Mouse (Mus musculus): ENCODE data around the gene Zmynd12. TPM values are rescaled to one million over a fixed set of nuclear protein-coding genes. Genes with fewer than 3 reads are reported as not detected.

Zmynd12 gene
- polyA plus RNA-seq (2016; fragmentation: Nextera tagmentation; extraction: Ambion mirVana): 0.35 TPM in 1 of 2 replicates, not detected in the other

GRCm38 (mm10) chr4:119422294-119422964 is at the start of gene Zmynd12, which contains the start of gene Ppcs:
Gene Zmynd12 (plus strand): TSS chr4:119422814.
Gene Ppcs (minus strand): TSS chr4:119422420.
- peak; percentile 94 for DNase-seq (ENCODE audit: low spot score)
- peaks cover 11% of the 10 kb centered on the region; the same call in 1 of the 2 replicates for H3K36me3 ChIP-seq
- H3K27ac ChIP-seq (replicated peaks): peak within 1 kb of the TSS; percentile 87
- H3K27me3 ChIP-seq (ENCODE audit: low read depth, poor library complexity, severe bottlenecking): peaks cover 25% of the 10 kb centered on the region
- H3K4me1 ChIP-seq: peaks cover 20% of the 10 kb centered on the region
- H3K4me3 ChIP-seq: peak within 1 kb of the TSS; percentile 81
- no peaks in the 10 kb centered on the region for H3K9me3 ChIP-seq (replicated peaks)
- WGBS: under 1% methylated on average over 52 of the region's 52 CpGs

DNA sequence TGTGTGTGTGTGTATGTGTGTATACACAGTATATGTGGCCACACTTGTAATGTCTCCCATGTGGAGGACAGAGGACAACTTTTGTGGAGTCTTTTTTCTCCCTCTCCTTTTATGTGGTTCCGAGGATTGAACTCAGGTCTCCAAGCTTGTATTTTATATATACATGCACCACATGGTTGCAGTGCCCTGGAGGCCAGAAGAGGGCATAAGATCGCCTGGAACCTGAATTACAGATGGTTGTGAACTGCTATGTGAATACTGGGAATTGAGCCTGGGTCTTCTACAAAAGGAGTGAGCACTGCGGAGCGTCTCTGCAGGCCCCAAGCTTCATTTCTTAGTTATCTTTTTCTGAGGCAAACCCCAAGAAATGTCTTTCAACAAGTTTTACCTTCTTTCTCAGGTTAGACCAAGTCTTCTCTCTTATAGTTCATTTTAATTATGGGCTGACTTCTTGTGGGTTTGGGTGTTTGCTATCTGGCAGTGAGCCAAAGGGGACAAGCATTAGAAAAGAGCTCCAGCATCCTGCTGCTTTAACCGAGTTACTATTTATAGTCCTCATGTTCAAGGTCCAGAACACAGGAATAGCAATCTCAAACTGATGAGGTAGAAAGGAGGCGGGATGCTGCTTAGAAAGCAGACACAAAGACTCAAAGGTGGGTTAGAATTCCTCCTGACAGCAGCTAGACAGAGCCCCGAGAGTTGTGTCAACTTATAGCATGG is 41.0 kb upstream of the Zmynd12 start:
- Histone ChIP-seq H3K27me3 (ENCODE audit: low read depth, poor library complexity, severe bottlenecking) (no peaks in the 10 kb centered on the region), H3K4me1 (no peaks in the 10 kb centered on the region), H3K9me3 (replicated peaks) (no peaks in the 10 kb centered on the region), H3K4me3 (no peak overlapping the region), H3K27ac (replicated peaks) (no peak overlapping the region), H3K36me3 (no peaks in the 10 kb centered on the region)
- DNase-seq (ENCODE audit: low spot score): no peak
- 83% methylated on average over 7 of the region's 7 CpGs for WGBS

- H3K4me3 ChIP-seq: no peak overlapping the region
- no peaks in the 10 kb centered on the region for H3K27me3 ChIP-seq (ENCODE audit: low read depth, poor library complexity, severe bottlenecking)
- no peaks in the 10 kb centered on the region for H3K4me1 ChIP-seq
- 72% methylated on average over 3 of the region's 3 CpGs for WGBS
- 0 out of 2 replicates have a peak, but pooled peaks cover 3% of the 10 kb centered on the region for H3K36me3 ChIP-seq
- H3K9me3 ChIP-seq (replicated peaks): no peaks in the 10 kb centered on the region; the same call in 1 of the 2 replicates
- no peak overlapping the region for H3K27ac ChIP-seq (replicated peaks)
- no peak for DNase-seq (ENCODE audit: low spot score)
Measured at GRCm38 (mm10) chr4:119389184-119389583, 33.4 kb upstream of the Zmynd12 start.

DNA sequence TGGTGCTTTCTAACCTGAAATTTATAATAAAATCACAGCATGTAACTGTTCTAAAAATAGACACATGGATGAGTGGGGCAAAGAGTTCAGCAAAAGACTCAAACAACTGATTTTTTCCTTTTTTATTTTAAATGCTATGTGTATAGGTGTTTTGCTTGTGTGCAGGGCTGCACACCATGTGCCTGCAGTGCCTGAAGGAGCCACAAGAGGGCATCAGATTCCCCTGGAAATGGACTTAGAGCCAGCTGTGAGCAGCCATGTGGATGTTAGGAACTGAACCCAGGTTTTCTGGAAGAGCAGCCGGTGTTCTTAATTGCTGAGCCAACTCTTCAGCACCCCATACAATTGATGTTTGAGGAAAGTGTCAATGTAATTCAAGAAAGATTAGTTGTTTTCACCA is 32.2 kb upstream of the Zmynd12 start:
- DNase-seq (ENCODE audit: low spot score): peak; percentile 30
- H3K27ac ChIP-seq (replicated peaks): no peak overlapping the region
- no peaks in the 10 kb centered on the region for H3K27me3 ChIP-seq (ENCODE audit: low read depth, poor library complexity, severe bottlenecking)
- 0 out of 2 replicates have a peak, but pooled peaks cover 3% of the 10 kb centered on the region for H3K36me3 ChIP-seq
- H3K4me3 ChIP-seq: no peak overlapping the region
- H3K4me1 ChIP-seq: no peaks in the 10 kb centered on the region
- 93% methylated on average over 1 of the region's 1 CpGs for WGBS
- H3K9me3 ChIP-seq (replicated peaks): no peaks in the 10 kb centered on the region; the same call in 1 of the 2 replicates

DNA sequence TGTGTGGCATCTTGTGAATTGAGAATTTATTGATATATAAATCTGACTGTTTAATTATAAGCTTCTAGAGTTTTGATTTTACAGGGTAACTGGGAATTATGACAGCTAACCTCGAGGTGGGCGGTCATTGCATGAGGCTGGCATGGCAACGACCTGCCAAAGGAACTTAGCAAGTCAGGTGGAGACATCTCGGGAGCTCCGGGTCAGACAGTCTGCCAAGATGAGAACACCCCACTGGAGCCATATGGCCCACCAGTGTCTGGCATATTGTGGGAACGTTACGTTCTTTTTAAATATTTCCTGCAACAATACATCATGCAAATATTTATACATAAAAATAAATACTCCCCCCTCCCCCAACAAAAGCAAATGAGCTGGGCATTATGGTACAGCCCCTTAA is 23.9 kb upstream of the Zmynd12 start:
- peaks cover 14% of the 10 kb centered on the region; the same call in 1 of the 2 replicates for H3K9me3 ChIP-seq (replicated peaks)

GRCm38 (mm10) chr4:119400896-119401295 is 21.7 kb upstream of the Zmynd12 start:
- WGBS: 71% methylated on average over 7 of the region's 7 CpGs
- Histone ChIP-seq H3K4me1 (no peaks in the 10 kb centered on the region), H3K27ac (replicated peaks) (no peak overlapping the region), H3K9me3 (replicated peaks) (peaks cover 14% of the 10 kb centered on the region; the same call in 1 of the 2 replicates), H3K36me3 (peaks cover 27% of the 10 kb centered on the region), H3K27me3 (ENCODE audit: low read depth, poor library complexity, severe bottlenecking) (no peaks in the 10 kb centered on the region), H3K4me3 (no peak overlapping the region)
- DNase-seq (ENCODE audit: low spot score): no peak

More for the DNA sequence above, 23.9 kb upstream of the Zmynd12 start:
- Histone ChIP-seq H3K4me1 (no peaks in the 10 kb centered on the region), H3K36me3 (peaks cover 24% of the 10 kb centered on the region), H3K27me3 (ENCODE audit: low read depth, poor library complexity, severe bottlenecking) (no peaks in the 10 kb centered on the region), H3K27ac (replicated peaks) (no peak overlapping the region), H3K4me3 (no peak overlapping the region)
- DNase-seq (ENCODE audit: low spot score): no peak
- 84% methylated on average over 7 of the region's 7 CpGs for WGBS

DNA sequence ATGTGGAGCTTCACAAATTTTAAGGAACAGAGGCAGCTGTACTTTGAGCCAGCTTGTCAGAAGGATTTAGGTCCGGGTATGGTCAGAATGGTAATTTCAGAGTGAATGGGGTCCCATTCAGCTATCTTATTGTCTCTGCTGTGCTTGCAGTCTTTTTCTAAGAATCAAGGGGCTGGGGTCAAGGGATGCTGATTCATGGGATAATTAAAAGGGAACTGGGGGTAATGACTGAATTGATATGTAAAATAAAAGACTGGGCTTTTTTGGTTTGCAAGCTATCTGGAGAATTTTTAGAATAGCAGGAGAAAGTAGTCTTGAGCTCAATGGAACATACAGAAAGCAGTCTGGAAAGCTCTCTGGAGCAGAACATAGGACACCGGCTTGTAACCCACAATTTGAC is 19.2 kb upstream of the Zmynd12 start:
- Histone ChIP-seq H3K27ac (replicated peaks) (no peak overlapping the region), H3K27me3 (ENCODE audit: low read depth, poor library complexity, severe bottlenecking) (no peaks in the 10 kb centered on the region), H3K9me3 (replicated peaks) (peaks cover 18% of the 10 kb centered on the region; the same call in 1 of the 2 replicates), H3K36me3 (peaks cover 24% of the 10 kb centered on the region), H3K4me3 (no peak overlapping the region), H3K4me1 (no peaks in the 10 kb centered on the region)
- no peak for DNase-seq (ENCODE audit: low spot score)
- WGBS: 78% methylated on average over 2 of the region's 2 CpGs

GRCm38 (mm10) chr4:119411877-119412650 is 10.6 kb upstream of the Zmynd12 start:
- Histone ChIP-seq H3K27me3 (ENCODE audit: low read depth, poor library complexity, severe bottlenecking) (0 out of 2 replicates have a peak, but pooled peaks cover 4% of the 10 kb centered on the region), H3K4me1 (peaks cover 25% of the 10 kb centered on the region), H3K27ac (replicated peaks) (no peak overlapping the region), H3K36me3 (no peaks in the 10 kb centered on the region), H3K4me3 (no peak overlapping the region), H3K9me3 (replicated peaks) (0 out of 2 replicates have a peak, but pooled peaks cover 4% of the 10 kb centered on the region)
- 81% methylated on average over 12 of the region's 12 CpGs for WGBS
- no peak for DNase-seq (ENCODE audit: low spot score)

DNA sequence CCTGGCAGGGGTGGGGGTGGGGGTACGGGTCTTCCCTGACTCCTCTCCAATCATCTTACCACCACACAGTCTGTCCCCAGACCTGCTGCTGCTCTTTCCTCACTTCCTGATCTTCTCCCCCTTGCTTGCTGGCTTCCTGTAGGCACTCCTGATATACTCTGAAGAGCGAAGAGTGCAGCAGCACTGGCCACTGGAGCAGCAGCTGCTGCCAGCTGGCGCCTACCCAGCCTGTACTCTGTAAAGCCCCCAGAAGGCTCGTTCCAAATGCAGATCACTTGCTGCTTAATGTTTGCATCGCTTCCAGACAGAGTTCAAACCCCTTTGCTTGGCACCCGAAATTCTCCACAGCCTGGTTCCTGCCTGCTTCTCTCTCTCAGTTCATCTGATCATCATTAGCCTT is 9.8 kb upstream of the Zmynd12 start:
- 0 out of 2 replicates have a peak, but pooled peaks cover 2% of the 10 kb centered on the region for H3K9me3 ChIP-seq (replicated peaks)
- H3K27ac ChIP-seq (replicated peaks): no peak overlapping the region
- H3K27me3 ChIP-seq (ENCODE audit: low read depth, poor library complexity, severe bottlenecking): 0 out of 2 replicates have a peak, but pooled peaks cover 4% of the 10 kb centered on the region
- no peak overlapping the region for H3K4me3 ChIP-seq
- peaks cover 25% of the 10 kb centered on the region for H3K4me1 ChIP-seq
- H3K36me3 ChIP-seq: no peaks in the 10 kb centered on the region
- no peak for DNase-seq (ENCODE audit: low spot score)
- WGBS: 84% methylated on average over 6 of the region's 6 CpGs

- H3K27ac ChIP-seq (replicated peaks): peak within 1 kb of the TSS; percentile 86
- H3K9me3 ChIP-seq (replicated peaks): no peaks in the 10 kb centered on the region
- H3K4me3 ChIP-seq: peak within 1 kb of the TSS; percentile 74
- 0 out of 2 replicates have a peak, but pooled peaks cover 4% of the 10 kb centered on the region for H3K27me3 ChIP-seq (ENCODE audit: low read depth, poor library complexity, severe bottlenecking)
- H3K4me1 ChIP-seq: peaks cover 25% of the 10 kb centered on the region
- peaks cover 11% of the 10 kb centered on the region; the same call in 1 of the 2 replicates for H3K36me3 ChIP-seq
- under 1% methylated on average over 49 of the region's 49 CpGs for WGBS
- DNase-seq (ENCODE audit: low spot score): peak; percentile 99
Measured at GRCm38 (mm10) chr4:119415072-119415753, 7.4 kb upstream of the Zmynd12 start, which contains the start of gene Ccdc30. Gene Ccdc30 (minus strand): TSS chr4:119415521.

DNA sequence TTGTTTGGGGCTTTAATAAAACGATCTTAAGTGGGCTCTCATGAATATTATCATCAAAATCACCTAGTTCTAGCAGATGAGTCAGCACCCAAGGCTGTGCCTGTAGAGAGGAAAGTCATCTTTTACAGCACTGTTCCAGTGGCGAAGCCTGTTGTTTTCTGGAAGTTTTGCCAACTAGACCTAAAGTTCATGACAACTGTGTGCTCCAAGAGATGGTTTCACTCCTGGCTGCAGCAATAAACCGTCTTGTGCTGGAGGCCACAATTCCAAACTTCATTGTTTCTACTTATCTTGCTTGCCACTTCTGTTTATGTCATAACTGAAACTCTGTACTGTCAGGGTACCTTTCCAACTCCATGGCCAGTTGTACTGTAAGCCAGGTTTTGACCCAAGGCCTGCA is 5.3 kb upstream of the Zmynd12 start:
- WGBS: 80% methylated on average over 3 of the region's 3 CpGs
- H3K9me3 ChIP-seq (replicated peaks): no peaks in the 10 kb centered on the region
- H3K4me3 ChIP-seq: no peak overlapping the region
- H3K4me1 ChIP-seq: peaks cover 36% of the 10 kb centered on the region
- H3K27ac ChIP-seq (replicated peaks): no peak overlapping the region
- H3K36me3 ChIP-seq: peaks cover 11% of the 10 kb centered on the region; the same call in 1 of the 2 replicates
- DNase-seq (ENCODE audit: low spot score): no peak
- H3K27me3 ChIP-seq (ENCODE audit: low read depth, poor library complexity, severe bottlenecking): 0 out of 2 replicates have a peak, but pooled peaks cover 4% of the 10 kb centered on the region

Measured in midbrain, embryonic 10.5 days (tissue).